Mouse (Mus musculus): ENCODE measurements at regions not wholly inside any gene's neighbourhood (a gene's known extent, or its start where the extent isn't known, plus 50 kb on each side); places are given as distances from the start of the nearest gene placed in this dataset.
"Not testable (repeated sequence)": the region's sequence is repeated elsewhere in the genome, so short reads cannot be mapped to it uniquely, and the experiment has no call there.

DNA sequence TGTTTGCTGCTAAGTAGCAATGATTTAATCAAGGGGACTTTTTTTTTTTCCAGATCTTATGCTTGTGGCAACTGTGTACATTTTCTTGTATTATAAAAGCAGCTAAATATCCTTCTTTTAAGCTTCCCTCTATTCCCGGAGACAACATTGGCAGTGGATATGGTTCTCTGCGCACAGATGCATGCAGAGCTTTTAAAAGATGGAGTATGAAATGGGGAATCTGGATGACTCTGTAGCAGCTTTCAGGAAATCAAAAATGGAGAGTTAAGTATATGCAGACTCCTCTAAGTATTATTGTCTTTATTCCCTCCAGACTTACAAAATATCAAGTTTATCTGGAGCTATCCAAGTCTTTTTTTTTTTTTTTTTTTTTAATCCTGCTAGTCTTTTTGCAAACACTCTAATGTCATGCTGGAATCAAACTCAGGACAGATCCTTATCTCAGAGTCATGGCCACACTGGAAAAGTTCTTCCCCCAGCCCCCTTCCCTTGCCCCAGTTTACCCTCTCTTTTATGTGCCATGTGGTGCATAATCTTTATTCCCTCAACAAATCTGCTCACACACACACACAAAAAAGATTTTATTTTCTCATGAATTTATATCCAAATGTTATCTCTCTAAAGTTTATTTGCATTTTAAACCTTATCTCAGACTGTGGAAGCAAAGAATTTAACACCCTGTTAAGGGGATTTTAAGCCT, 1080.3 kb upstream of the Cdh6 start:
- no peak for DNase-seq (ENCODE audit: low read depth, low spot score)

DNA sequence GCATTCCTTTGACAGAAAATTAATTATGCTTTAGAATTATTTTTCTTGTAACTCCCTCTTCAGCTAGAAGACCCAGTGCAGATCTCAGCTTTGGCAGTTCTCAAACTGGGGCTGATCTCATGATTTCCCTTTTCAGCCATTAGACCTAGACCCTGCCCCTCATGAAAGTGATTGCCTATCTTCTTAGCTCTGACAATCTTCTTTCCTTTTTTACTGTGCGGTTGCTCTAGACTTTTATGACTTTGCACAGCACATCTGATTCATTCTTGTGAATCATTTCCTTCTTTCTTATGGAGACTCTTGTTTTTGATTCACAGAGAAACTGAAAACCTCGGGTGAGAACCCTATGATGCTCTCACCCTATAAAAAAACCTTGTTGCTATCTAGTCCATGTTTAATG, 1078.3 kb upstream of the Cdh6 start:
- DNase-seq (ENCODE audit: low read depth, low spot score) = no peak

DNA sequence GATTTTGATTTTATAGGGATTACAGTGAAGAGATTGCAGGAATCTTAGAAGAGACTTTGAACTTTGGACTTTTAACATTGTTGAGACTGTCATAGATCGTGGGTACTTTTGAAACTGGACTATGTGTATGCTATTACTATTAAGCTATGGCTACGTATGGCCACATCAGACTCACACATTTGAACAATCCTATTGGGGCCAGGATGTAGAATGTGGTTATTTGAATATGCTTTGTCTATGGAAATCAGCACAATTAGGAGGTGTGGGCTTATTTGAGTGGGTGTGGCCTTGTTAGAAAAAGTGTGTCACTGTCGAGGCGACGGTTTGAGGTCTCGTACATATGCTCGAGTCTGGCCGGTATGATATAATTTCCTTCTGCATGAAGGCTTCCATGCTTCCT, 1041.8 kb upstream of the Cdh6 start:
- DNase-seq (ENCODE audit: low read depth, low spot score) = no peak

DNA sequence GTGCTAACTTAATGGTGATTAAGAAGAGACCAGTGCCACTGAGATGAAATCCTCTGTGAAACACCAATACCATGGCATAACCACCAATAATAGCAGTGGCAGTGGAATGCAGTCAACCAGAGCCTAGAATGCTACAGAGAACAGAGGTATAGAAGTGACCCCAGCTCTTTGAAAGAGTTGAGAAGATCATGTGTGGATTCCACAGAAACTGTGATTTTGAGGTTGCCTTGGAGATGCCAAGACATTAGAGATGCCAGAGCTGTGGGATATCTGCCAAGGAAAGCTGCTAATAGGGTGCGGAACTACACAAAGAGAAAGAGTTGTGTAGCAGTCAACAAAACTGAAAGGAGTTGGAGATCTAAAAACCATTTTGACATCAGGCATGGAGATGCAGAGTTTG, 1041.3 kb upstream of the Cdh6 start:
- no peak for DNase-seq (ENCODE audit: low read depth, low spot score)

DNA sequence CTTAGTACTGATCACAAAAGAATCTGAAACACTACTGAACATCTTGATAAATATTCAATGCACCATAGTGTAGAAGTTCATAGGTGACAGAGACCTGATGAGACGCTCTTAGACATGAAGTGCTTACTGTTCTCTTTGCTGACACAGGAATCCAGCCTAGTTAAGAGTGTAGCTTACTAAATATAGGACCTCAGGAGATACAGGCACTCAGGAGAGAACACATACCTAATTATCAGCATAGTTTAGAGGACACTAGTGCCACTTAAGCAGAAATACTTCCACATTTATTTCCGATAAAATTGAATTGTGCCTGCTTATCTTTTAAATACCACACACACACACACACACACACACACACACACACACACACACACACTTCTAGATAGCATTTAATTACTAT, 1004.0 kb upstream of the Cdh6 start:
- no peak for DNase-seq (ENCODE audit: low read depth, low spot score)

DNA sequence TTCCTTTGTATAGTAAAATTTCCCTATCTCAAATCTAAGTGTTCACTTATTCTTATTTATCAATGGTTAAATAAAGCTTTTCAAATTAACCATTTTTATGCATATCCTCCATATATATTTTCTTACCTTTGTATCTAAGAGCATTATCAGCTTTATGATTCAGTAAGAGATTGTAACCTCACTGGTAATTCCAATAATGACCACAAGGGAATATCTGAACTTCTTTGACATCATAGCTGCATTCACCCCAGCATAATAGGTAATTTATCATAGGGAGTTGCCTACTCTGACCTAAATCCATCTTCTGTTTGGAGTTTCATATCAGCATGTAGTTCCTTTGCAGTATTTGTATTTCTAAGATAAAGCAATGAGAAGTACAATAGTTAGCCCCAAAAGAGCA, 963.9 kb upstream of the Cdh6 start:
- no peak for DNase-seq (ENCODE audit: low read depth, low spot score)

DNA sequence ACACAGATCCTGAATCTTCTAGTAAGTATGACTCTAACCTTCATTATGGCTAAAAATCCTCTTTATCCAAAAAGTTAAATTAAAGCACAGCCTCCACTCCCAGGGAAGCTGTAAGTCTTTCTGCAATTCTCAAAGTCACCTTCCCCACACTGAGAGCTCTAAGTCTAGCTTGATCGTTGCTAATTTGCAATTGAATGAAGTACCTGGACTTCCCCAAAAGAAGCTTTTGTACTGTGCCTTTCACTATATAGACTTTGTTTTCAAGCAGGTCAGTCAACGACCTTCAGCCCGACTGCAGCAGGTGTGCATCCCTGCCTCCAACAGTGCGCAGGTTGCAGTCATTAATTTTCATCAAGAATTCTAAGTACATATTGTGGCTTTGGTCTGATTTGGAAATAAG, 950.4 kb upstream of the Cdh6 start:
- no peak for DNase-seq (ENCODE audit: low read depth, low spot score)

DNA sequence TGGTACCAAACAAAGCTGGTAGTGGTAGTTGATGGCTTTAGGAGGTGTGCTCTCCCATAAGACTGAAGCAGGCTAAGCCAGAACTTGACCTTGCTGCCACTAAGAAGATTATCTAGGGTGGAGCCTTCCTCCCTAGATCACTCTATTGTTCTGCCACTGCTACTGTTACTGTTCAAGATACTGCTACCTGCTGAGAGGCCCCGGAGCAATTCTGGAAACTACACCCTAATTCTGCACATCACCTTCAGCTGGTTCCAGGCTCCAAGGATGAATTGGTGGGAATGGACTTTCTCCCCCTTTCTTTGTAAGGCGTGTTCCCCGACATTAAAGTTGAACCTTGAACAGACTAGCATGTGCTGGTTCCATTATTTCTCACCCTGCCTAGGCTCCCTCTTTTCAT, 944.8 kb upstream of the Cdh6 start:
- not testable (repeated sequence) for DNase-seq (ENCODE audit: low read depth, low spot score)

DNA sequence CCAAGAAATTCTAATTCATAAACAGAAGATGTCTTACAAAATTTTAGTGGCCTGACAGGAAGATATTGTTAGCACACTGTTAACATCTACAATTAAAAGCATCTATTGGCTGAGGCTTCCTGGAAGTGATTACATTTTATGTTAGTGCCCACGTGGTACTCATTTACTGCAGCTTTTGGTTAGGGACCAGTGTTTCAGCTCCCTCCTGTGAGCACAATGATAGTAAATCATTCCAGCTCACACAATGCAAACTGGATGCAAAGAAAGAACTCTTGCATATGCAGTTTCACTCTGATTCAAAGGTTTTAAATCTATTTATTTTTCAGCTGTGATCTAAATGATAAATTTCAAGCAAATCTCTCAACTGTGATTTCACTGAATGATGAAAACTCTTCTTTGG, 928.3 kb upstream of the Cdh6 start:
- no peak for DNase-seq (ENCODE audit: low read depth, low spot score)

DNA sequence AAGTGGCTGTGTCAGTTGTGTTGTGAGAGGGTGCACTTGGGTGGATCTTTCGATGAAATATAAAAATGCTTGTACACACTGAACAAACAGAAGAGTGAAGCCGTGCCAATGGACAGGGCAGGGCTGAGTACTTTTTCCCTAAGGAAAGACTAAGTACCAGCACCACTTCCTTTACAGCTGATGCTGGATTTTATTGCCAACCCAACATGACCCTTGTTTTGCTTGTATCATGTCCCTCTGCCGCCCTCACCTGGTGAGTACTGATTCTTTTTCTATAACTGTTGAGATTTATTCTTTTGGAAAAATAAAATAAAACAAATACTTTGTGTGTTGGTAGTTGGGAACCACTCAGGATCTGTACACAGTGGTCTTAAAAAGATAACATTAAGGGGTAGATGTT, 878.4 kb upstream of the Cdh6 start:
- DNase-seq (ENCODE audit: low read depth, low spot score) = peak; percentile 2
